Mouse (Mus musculus): ENCODE measurements around the gene Gm49337. TPM values are rescaled to one million over a fixed set of nuclear protein-coding genes. Genes with fewer than 3 reads are reported as not detected.

Gene Gm49337
- polyA plus RNA-seq, 1 experiment from 2014 or later: not detected

- peak overlapping the region; percentile 61 for H3K9ac ChIP-seq
- 2% methylated on average over 47 of the region's 47 CpGs for WGBS (ENCODE audit: insufficient replicate concordance)
- H3K27me3 ChIP-seq (replicated peaks): peaks cover 55% of the 10 kb centered on the region
- H3K9me3 ChIP-seq (replicated peaks): 0 out of 2 replicates have a peak, but pooled peaks cover 3% of the 10 kb centered on the region
- H3K4me1 ChIP-seq: peaks cover 12% of the 10 kb centered on the region
- ATAC-seq: peak; percentile 58
- H3K4me2 ChIP-seq: peak overlapping the region; percentile 82
- H3K4me3 ChIP-seq: peak overlapping the region; percentile 61
- H3K27ac ChIP-seq: no peak overlapping the region
- H3K36me3 ChIP-seq: no peaks in the 10 kb centered on the region
These were observed 29.1 kb upstream of the Gm49337 start for GRCm38 (mm10) chr4:116143891-116144717.

- no peak for ATAC-seq
- peaks cover 31% of the 10 kb centered on the region for H3K36me3 ChIP-seq
- WGBS (ENCODE audit: insufficient replicate concordance): 30% methylated on average over 6 of the region's 6 CpGs
- H3K4me1 ChIP-seq: peaks cover 27% of the 10 kb centered on the region
- H3K9ac ChIP-seq: peak overlapping the region; percentile 91
- H3K27me3 ChIP-seq (replicated peaks): peaks cover 10% of the 10 kb centered on the region
- H3K4me2 ChIP-seq: peak overlapping the region; percentile 92
- H3K9me3 ChIP-seq (replicated peaks): 0 out of 2 replicates have a peak, but pooled peaks cover 3% of the 10 kb centered on the region
- H3K27ac ChIP-seq: peak overlapping the region; percentile 84
- H3K4me3 ChIP-seq: peak overlapping the region; percentile 74
These were observed 23.4 kb upstream of the Gm49337 start for GRCm38 (mm10) chr4:116149812-116150155.

- Histone ChIP-seq H3K4me2 (peak overlapping the region; percentile 92), H3K4me3 (peak overlapping the region; percentile 74), H3K27me3 (replicated peaks) (peaks cover 5% of the 10 kb centered on the region), H3K9ac (peak overlapping the region; percentile 91), H3K27ac (peak overlapping the region; percentile 84), H3K9me3 (replicated peaks) (0 out of 2 replicates have a peak, but pooled peaks cover 3% of the 10 kb centered on the region), H3K4me1 (peaks cover 26% of the 10 kb centered on the region), H3K36me3 (peaks cover 36% of the 10 kb centered on the region)
- peak; percentile 95 for ATAC-seq
- WGBS (ENCODE audit: insufficient replicate concordance): under 1% methylated on average over 69 of the region's 73 CpGs
These were observed 22.9 kb upstream of the Gm49337 start for GRCm38 (mm10) chr4:116150156-116150861.

GRCm38 (mm10) chr4:116150862-116151221, 22.3 kb upstream of the Gm49337 start:
- H3K36me3 ChIP-seq: peaks cover 42% of the 10 kb centered on the region
- H3K4me3 ChIP-seq: peak overlapping the region; percentile 74
- no peak for ATAC-seq
- 0 out of 2 replicates have a peak, but pooled peaks cover 3% of the 10 kb centered on the region for H3K9me3 ChIP-seq (replicated peaks)
- no peaks in the 10 kb centered on the region; the same call in 1 of the 2 replicates for H3K27me3 ChIP-seq (replicated peaks)
- H3K4me1 ChIP-seq: peaks cover 26% of the 10 kb centered on the region
- H3K9ac ChIP-seq: peak overlapping the region; percentile 86
- WGBS (ENCODE audit: insufficient replicate concordance): 28% methylated on average over 4 of the region's 4 CpGs
- H3K27ac ChIP-seq: peak overlapping the region; percentile 66
- peak overlapping the region; percentile 92 for H3K4me2 ChIP-seq

GRCm38 (mm10) chr4:116151238-116151637, 21.9 kb upstream of the Gm49337 start, which contains the start of gene Lurap1:
Gene Lurap1, minus strand, starts transcription at chr4:116151338.
- peak within 1 kb of the TSS; percentile 74 for H3K4me3 ChIP-seq
- H3K9me3 ChIP-seq (replicated peaks): 0 out of 2 replicates have a peak, but pooled peaks cover 3% of the 10 kb centered on the region
- H3K4me2 ChIP-seq: peak within 1 kb of the TSS; percentile 92
- H3K9ac ChIP-seq: peak within 1 kb of the TSS; percentile 91
- H3K27me3 ChIP-seq (replicated peaks): no peaks in the 10 kb centered on the region; the same call in 1 of the 2 replicates
- no peak for ATAC-seq
- WGBS (ENCODE audit: insufficient replicate concordance): 65% methylated on average over 6 of the region's 6 CpGs
- peaks cover 26% of the 10 kb centered on the region for H3K4me1 ChIP-seq
- H3K27ac ChIP-seq: peak within 1 kb of the TSS; percentile 84
- peaks cover 46% of the 10 kb centered on the region for H3K36me3 ChIP-seq

- no peak for ATAC-seq
- no peaks in the 10 kb centered on the region for H3K9me3 ChIP-seq (replicated peaks)
- H3K36me3 ChIP-seq: peaks cover 60% of the 10 kb centered on the region
- no peak overlapping the region for H3K27ac ChIP-seq
- no peak overlapping the region for H3K4me3 ChIP-seq
- no peaks in the 10 kb centered on the region; the same call in 1 of the 2 replicates for H3K27me3 ChIP-seq (replicated peaks)
- no peak overlapping the region for H3K9ac ChIP-seq
- H3K4me2 ChIP-seq: no peak overlapping the region
- whole genome bisulfite sequencing (ENCODE audit: insufficient replicate concordance): 87% methylated on average over 15 of the region's 15 CpGs
- H3K4me1 ChIP-seq: peaks cover 26% of the 10 kb centered on the region
These were observed 20.5 kb upstream of the Gm49337 start for GRCm38 (mm10) chr4:116152702-116153101.

- Histone ChIP-seq H3K9me3 (replicated peaks) (no peaks in the 10 kb centered on the region), H3K4me3 (no peak overlapping the region), H3K4me2 (no peak overlapping the region), H3K36me3 (peaks cover 70% of the 10 kb centered on the region), H3K27me3 (replicated peaks) (no peaks in the 10 kb centered on the region), H3K4me1 (peaks cover 11% of the 10 kb centered on the region), H3K9ac (no peak overlapping the region), H3K27ac (no peak overlapping the region)
- ATAC-seq: no peak
- 84% methylated on average over 2 of the region's 2 CpGs for WGBS (ENCODE audit: insufficient replicate concordance)
These were observed 15.3 kb upstream of the Gm49337 start for GRCm38 (mm10) chr4:116157882-116158281.

GRCm38 (mm10) chr4:116159912-116160311, 13.3 kb upstream of the Gm49337 start:
- H3K9ac ChIP-seq: no peak overlapping the region
- no peaks in the 10 kb centered on the region for H3K9me3 ChIP-seq (replicated peaks)
- no peak overlapping the region for H3K27ac ChIP-seq
- H3K4me1 ChIP-seq: peaks cover 13% of the 10 kb centered on the region
- peaks cover 50% of the 10 kb centered on the region for H3K36me3 ChIP-seq
- no peak overlapping the region for H3K4me2 ChIP-seq
- H3K27me3 ChIP-seq (replicated peaks): no peaks in the 10 kb centered on the region
- H3K4me3 ChIP-seq: no peak overlapping the region
- ATAC-seq: 0 out of 2 replicates have a peak, but pooled peaks have one; percentile 24
- 50% methylated on average over 3 of the region's 3 CpGs for WGBS (ENCODE audit: insufficient replicate concordance)

GRCm38 (mm10) chr4:116160769-116161168, 12.4 kb upstream of the Gm49337 start:
- Histone ChIP-seq H3K36me3 (peaks cover 41% of the 10 kb centered on the region), H3K4me2 (no peak overlapping the region), H3K27ac (no peak overlapping the region), H3K27me3 (replicated peaks) (no peaks in the 10 kb centered on the region), H3K9ac (no peak overlapping the region), H3K4me3 (no peak overlapping the region), H3K9me3 (replicated peaks) (no peaks in the 10 kb centered on the region), H3K4me1 (peaks cover 14% of the 10 kb centered on the region)
- no peak for ATAC-seq
- WGBS (ENCODE audit: insufficient replicate concordance): 60% methylated on average over 3 of the region's 3 CpGs

GRCm38 (mm10) chr4:116162142-116162541, 11.0 kb upstream of the Gm49337 start:
- WGBS (ENCODE audit: insufficient replicate concordance): 66% methylated on average over 4 of the region's 4 CpGs
- Histone ChIP-seq H3K9me3 (replicated peaks) (no peaks in the 10 kb centered on the region), H3K4me2 (no peak overlapping the region), H3K27ac (no peak overlapping the region), H3K4me1 (peaks cover 20% of the 10 kb centered on the region), H3K4me3 (no peak overlapping the region), H3K36me3 (peaks cover 27% of the 10 kb centered on the region), H3K27me3 (replicated peaks) (peaks cover under 1% of the 10 kb centered on the region; the same call in 1 of the 2 replicates), H3K9ac (no peak overlapping the region)
- peak; percentile 56; the same call in 1 of the 2 replicates for ATAC-seq

- no peak for ATAC-seq
- Histone ChIP-seq H3K4me3 (no peak overlapping the region), H3K27ac (no peak overlapping the region), H3K4me2 (no peak overlapping the region), H3K4me1 (peaks cover 25% of the 10 kb centered on the region), H3K36me3 (peaks cover 1% of the 10 kb centered on the region; the same call in 1 of the 2 replicates), H3K9me3 (replicated peaks) (no peaks in the 10 kb centered on the region), H3K9ac (no peak overlapping the region), H3K27me3 (replicated peaks) (peaks cover 5% of the 10 kb centered on the region; the same call in 1 of the 2 replicates)
- WGBS (ENCODE audit: insufficient replicate concordance): 74% methylated on average over 2 of the region's 2 CpGs
These were observed 8.2 kb upstream of the Gm49337 start for GRCm38 (mm10) chr4:116164759-116165554.

Measured in liver, embryonic 12.5 days (tissue).